Comparison of ENCODE assay signal across 8 mouse cellular contexts in genomic region chr3:94473115-94473505, GRCm38 (mm10). TPM values are rescaled to one million over a fixed set of nuclear protein-coding genes. Genes with fewer than 3 reads are reported as not detected.
DNase-seq lines count a peak whose midpoint lies in the region; ATAC-seq and TF ChIP-seq lines count a peak whose summit lies in the region.
"Had no signal": no experiment of that assay in that cellular context is flagged by ENCODE, and none has a peak within 500 bp of the region (broad histone marks: within the 10 kb centered on the region; RNA-seq: fewer than 3 reads in every experiment).

No protein-coding gene starts in this region.

- no peaks in the 10 kb centered on the region for H3K36me3 ChIP-seq in lung, postnatal 0 days (ENCODE audit: insufficient read depth, low read length)
- H3K36me3 ChIP-seq in heart, embryonic 16.5 days (ENCODE audit: control insufficient read depth, insufficient read depth), result no peaks in the 10 kb centered on the region
- no peaks in the 10 kb centered on the region for H3K36me3 ChIP-seq in limb, embryonic 11.5 days (ENCODE audit: control insufficient read depth, insufficient read depth, low read length)
- H3K36me3 ChIP-seq in stomach, embryonic 14.5 days (ENCODE audit: control insufficient read depth, insufficient read depth, low read length), result no peaks in the 10 kb centered on the region
- H3K36me3 ChIP-seq in kidney, embryonic 14.5 days (ENCODE audit: control insufficient read depth, insufficient read depth, low read length), result no peaks in the 10 kb centered on the region

- H3K27ac ChIP-seq in lung, postnatal 0 days (ENCODE audit: low read length), result no peak overlapping the region
- peak overlapping the region; percentile 77 for H3K27ac ChIP-seq in heart, embryonic 16.5 days (ENCODE audit: low read length)
- no peak overlapping the region for H3K27ac ChIP-seq in limb, embryonic 11.5 days (replicated peaks; ENCODE audit: low read depth, low read length)
- H3K27ac ChIP-seq in stomach, embryonic 14.5 days (ENCODE audit: low read length), result peak overlapping the region; percentile 33; the same call in 1 of the 2 replicates
- H3K27ac ChIP-seq in kidney, embryonic 14.5 days (ENCODE audit: low read depth, low read length), result no peak overlapping the region

- H3K9me3 ChIP-seq in lung, postnatal 0 days (ENCODE audit: low read length), result no peaks in the 10 kb centered on the region
- no peaks in the 10 kb centered on the region for H3K9me3 ChIP-seq in heart, embryonic 16.5 days (replicated peaks; ENCODE audit: control insufficient read depth, low read length)
- H3K9me3 ChIP-seq in limb, embryonic 11.5 days (ENCODE audit: control insufficient read depth, low read length), result no peaks in the 10 kb centered on the region
- H3K9me3 ChIP-seq in stomach, embryonic 14.5 days (ENCODE audit: control insufficient read depth, low read depth, low read length), result no peaks in the 10 kb centered on the region
- H3K9me3 ChIP-seq in kidney, embryonic 14.5 days (ENCODE audit: control insufficient read depth, low read length), result no peaks in the 10 kb centered on the region

- no peak overlapping the region for H3K4me3 ChIP-seq in lung, postnatal 0 days (ENCODE audit: low read depth, low read length)
- 0 out of 2 replicates have a peak overlapping the region, but pooled peaks have one; percentile 5 for H3K4me3 ChIP-seq in heart, embryonic 16.5 days (ENCODE audit: low read length)
- H3K4me3 ChIP-seq in limb, embryonic 11.5 days (ENCODE audit: low read depth, low read length), result no peak overlapping the region
- no peak overlapping the region for H3K4me3 ChIP-seq in stomach, embryonic 14.5 days (ENCODE audit: low read depth, low read length)
- no peak overlapping the region for H3K4me3 ChIP-seq in kidney, embryonic 14.5 days (ENCODE audit: low read length)
- H3K4me3 ChIP-seq: erythroblast, embryonic 14.5 days had no signal

- H3K9ac ChIP-seq in lung, postnatal 0 days (replicated peaks; ENCODE audit: low read depth), result no peak overlapping the region
- H3K9ac ChIP-seq in heart, embryonic 16.5 days (ENCODE audit: low read length), result peak overlapping the region; percentile 41; the same call in 1 of the 2 replicates
- H3K9ac ChIP-seq in limb, embryonic 11.5 days (ENCODE audit: low read length), result no peak overlapping the region
- H3K9ac ChIP-seq in stomach, embryonic 14.5 days (replicated peaks; ENCODE audit: low read depth, low read length), result no peak overlapping the region
- no peak overlapping the region for H3K9ac ChIP-seq in kidney, embryonic 14.5 days (ENCODE audit: low read depth, low read length)

- no peak for TF ChIP-seq EP300 in lung, postnatal 0 days (IDR thresholded peaks at IDR 0.05)

- TF ChIP-seq CTCF in lung, postnatal 0 days (IDR thresholded peaks at IDR 0.05), result no peak

- H3K4me1 ChIP-seq in lung, postnatal 0 days (ENCODE audit: insufficient read depth, low read depth, low read length), result no peaks in the 10 kb centered on the region
- H3K4me1 ChIP-seq in heart, embryonic 16.5 days (ENCODE audit: control insufficient read depth, insufficient read depth, low read length), result peaks cover 18% of the 10 kb centered on the region
- H3K4me1 ChIP-seq in limb, embryonic 11.5 days (ENCODE audit: control insufficient read depth, insufficient read depth, low read length), result peaks cover 9% of the 10 kb centered on the region; the same call in 1 of the 2 replicates
- 0 out of 2 replicates have a peak, but pooled peaks cover 3% of the 10 kb centered on the region for H3K4me1 ChIP-seq in stomach, embryonic 14.5 days (ENCODE audit: control insufficient read depth, insufficient read depth, low read length)
- H3K4me1 ChIP-seq in kidney, embryonic 14.5 days (ENCODE audit: control insufficient read depth, insufficient read depth, low read length), result no peaks in the 10 kb centered on the region

- no peak for DNase-seq in lung, postnatal 0 days (ENCODE audit: low spot score)
- no peak for DNase-seq in lung, postnatal 10 days
- DNase-seq in limb, embryonic 11.5 days (ENCODE audit: low spot score), result no peak
- no peak for DNase-seq in urinary bladder, postnatal 4 days (ENCODE audit: low spot score in 2 of 2)

- H3K4me2 ChIP-seq in lung, postnatal 0 days (replicated peaks; ENCODE audit: low read depth, low read length), result 0 out of 2 replicates have a peak overlapping the region, but pooled peaks have one; percentile 22
- H3K4me2 ChIP-seq in heart, embryonic 16.5 days (ENCODE audit: low read depth, low read length), result peak overlapping the region; percentile 62
- peak overlapping the region; percentile 46; the same call in 1 of the 2 replicates for H3K4me2 ChIP-seq in limb, embryonic 11.5 days (ENCODE audit: low read depth, severe bottlenecking)
- H3K4me2 ChIP-seq in stomach, embryonic 14.5 days (replicated peaks; ENCODE audit: low read depth, low read length), result peak overlapping the region; percentile 38; the same call in 1 of the 2 replicates
- no peak overlapping the region for H3K4me2 ChIP-seq in kidney, embryonic 14.5 days (replicated peaks; ENCODE audit: low read depth, low read length)

- H3K27me3 ChIP-seq in lung, postnatal 0 days (replicated peaks; ENCODE audit: insufficient read depth, low read length), result no peaks in the 10 kb centered on the region
- H3K27me3 ChIP-seq in heart, embryonic 16.5 days (ENCODE audit: control insufficient read depth, insufficient read depth, low read length), result peaks cover 4% of the 10 kb centered on the region
- no peaks in the 10 kb centered on the region for H3K27me3 ChIP-seq in limb, embryonic 11.5 days (ENCODE audit: control insufficient read depth, insufficient read depth, low read length)
- no peaks in the 10 kb centered on the region for H3K27me3 ChIP-seq in stomach, embryonic 14.5 days (ENCODE audit: control insufficient read depth, insufficient read depth, low read length)
- 0 out of 2 replicates have a peak, but pooled peaks cover 3% of the 10 kb centered on the region for H3K27me3 ChIP-seq in kidney, embryonic 14.5 days (ENCODE audit: control insufficient read depth, insufficient read depth, low read length)

- 0 out of 2 replicates have a peak, but pooled peaks have one; percentile 4 for ATAC-seq in lung, postnatal 0 days
- peak; percentile 25; the same call in 1 of the 2 replicates for ATAC-seq in heart, embryonic 16.5 days (replicated peaks; ENCODE audit: extremely low read depth, insufficient read depth, low FRiP score)
- ATAC-seq in limb, embryonic 11.5 days (ENCODE audit: insufficient number of reproducible peaks, low FRiP score, low TSS enrichment, low read depth), result no peak
- ATAC-seq in stomach, embryonic 14.5 days (ENCODE audit: insufficient number of reproducible peaks, insufficient read depth, low FRiP score, low read depth), result no peak
- no peak for ATAC-seq in kidney, embryonic 14.5 days (ENCODE audit: low FRiP score, low TSS enrichment)

- WGBS in lung, postnatal 0 days, result 50% methylated on average over 10 of the region's 10 CpGs
- 26% methylated on average over 10 of the region's 10 CpGs for WGBS in heart, embryonic 16.5 days
- 49% methylated on average over 10 of the region's 10 CpGs for WGBS in limb, embryonic 11.5 days
- 48% methylated on average over 10 of the region's 10 CpGs for WGBS in stomach, embryonic 14.5 days
- 43% methylated on average over 10 of the region's 10 CpGs for WGBS in kidney, embryonic 14.5 days

RNA-seq across cellular contexts. Expression of gene Celf3, which starts 5.0 kb away (rescaled TPM):
- 0.80 and 1.2 TPM in 2 replicates for polyA plus RNA-seq in lung, postnatal 0 days (2015; fragmentation: Nextera tagmentation; extraction: Ambion mirVana)
- 1.7 and 1.8 TPM in 2 replicates for polyA plus RNA-seq in heart, embryonic 16.5 days (2015; fragmentation: Nextera tagmentation; extraction: Ambion mirVana)
- polyA plus RNA-seq in limb, embryonic 11.5 days (2014; fragmentation: Nextera tagmentation; extraction: Ambion mirVana), result 0.68 and 0.88 TPM in 2 replicates
- polyA plus RNA-seq in stomach, embryonic 14.5 days (2014; fragmentation: Nextera tagmentation; extraction: Ambion mirVana), result 32.2 and 44.0 TPM in 2 replicates
- polyA plus RNA-seq in kidney, embryonic 14.5 days (2014; fragmentation: Nextera tagmentation; extraction: Ambion mirVana), result 0.34 and 0.53 TPM in 2 replicates
- polyA plus RNA-seq: erythroblast, embryonic 14.5 days had no signal

RNA-seq across cellular contexts. Expression of gene Riiad1, which starts 7.0 kb away (rescaled TPM):
- 28.7 and 32.9 TPM in 2 replicates for polyA plus RNA-seq in lung, postnatal 0 days (2015; fragmentation: Nextera tagmentation; extraction: Ambion mirVana)
- 4.7 and 5.0 TPM in 2 replicates for polyA plus RNA-seq in heart, embryonic 16.5 days (2015; fragmentation: Nextera tagmentation; extraction: Ambion mirVana)
- polyA plus RNA-seq in limb, embryonic 11.5 days (2014; fragmentation: Nextera tagmentation; extraction: Ambion mirVana), result 1.0 and 1.6 TPM in 2 replicates
- polyA plus RNA-seq in stomach, embryonic 14.5 days (2014; fragmentation: Nextera tagmentation; extraction: Ambion mirVana), result 6.0 and 6.6 TPM in 2 replicates
- 0.91 and 1.7 TPM in 2 replicates for polyA plus RNA-seq in kidney, embryonic 14.5 days (2014; fragmentation: Nextera tagmentation; extraction: Ambion mirVana)
- polyA plus RNA-seq: erythroblast, embryonic 14.5 days had no signal

RNA-seq across cellular contexts. Expression of gene Oaz3, which starts 29.4 kb away (rescaled TPM):
- polyA plus RNA-seq in lung, postnatal 0 days (2015; fragmentation: Nextera tagmentation; extraction: Ambion mirVana), result 0.25 and 0.30 TPM in 2 replicates
- polyA plus RNA-seq in heart, embryonic 16.5 days (2015; fragmentation: Nextera tagmentation; extraction: Ambion mirVana), result 0.49 and 0.72 TPM in 2 replicates
- polyA plus RNA-seq in limb, embryonic 11.5 days (2014; fragmentation: Nextera tagmentation; extraction: Ambion mirVana), result 0.31 and 0.36 TPM in 2 replicates
- polyA plus RNA-seq in stomach, embryonic 14.5 days (2014; fragmentation: Nextera tagmentation; extraction: Ambion mirVana), result 0.66 and 0.90 TPM in 2 replicates
- 0.28 and 0.40 TPM in 2 replicates for polyA plus RNA-seq in kidney, embryonic 14.5 days (2014; fragmentation: Nextera tagmentation; extraction: Ambion mirVana)
- polyA plus RNA-seq: erythroblast, embryonic 14.5 days had no signal

RNA-seq across cellular contexts. Expression of gene Mrpl9, which starts 30.0 kb away (rescaled TPM):
- 39.2 and 39.7 TPM in 2 replicates for polyA plus RNA-seq in lung, postnatal 0 days (2015; fragmentation: Nextera tagmentation; extraction: Ambion mirVana)
- polyA plus RNA-seq in heart, embryonic 16.5 days (2015; fragmentation: Nextera tagmentation; extraction: Ambion mirVana), result 64.6 and 71.6 TPM in 2 replicates
- polyA plus RNA-seq in limb, embryonic 11.5 days (2014; fragmentation: Nextera tagmentation; extraction: Ambion mirVana), result 68.0 and 75.2 TPM in 2 replicates
- polyA plus RNA-seq in stomach, embryonic 14.5 days (2014; fragmentation: Nextera tagmentation; extraction: Ambion mirVana), result 66.6 and 67.5 TPM in 2 replicates
- polyA plus RNA-seq in kidney, embryonic 14.5 days (2014; fragmentation: Nextera tagmentation; extraction: Ambion mirVana), result 71.3 and 73.7 TPM in 2 replicates

Comparison
In these comparisons a context has a peak if more than half of its experiments do, and no peak if none do; other contexts are left out.
1. ATAC-seq: peak in lung, postnatal 0 days (single experiment) and heart, embryonic 16.5 days (single experiment); none in limb, embryonic 11.5 days (single experiment), stomach, embryonic 14.5 days (single experiment) and kidney, embryonic 14.5 days (single experiment).
2. H3K27ac ChIP-seq: peak in heart, embryonic 16.5 days (single experiment) and stomach, embryonic 14.5 days (single experiment); none in lung, postnatal 0 days (single experiment), limb, embryonic 11.5 days (single experiment) and kidney, embryonic 14.5 days (single experiment).
3. RNA of gene Celf3, which starts 5.0 kb away (polyA plus RNA-seq): 32.2 to 44.0 TPM in stomach, embryonic 14.5 days; 1.7 to 1.8 TPM in heart, embryonic 16.5 days, 0.80 to 1.2 TPM in lung, postnatal 0 days, 0.68 to 0.88 TPM in limb, embryonic 11.5 days and 0.34 to 0.53 TPM in kidney, embryonic 14.5 days; every median in the first group is over 10 times any median in the second.